Mouse (Mus musculus): ENCODE results near the gene Oxct1.

GRCm38 (mm10) chr15:4147700-4148099 lies 121.5 kb downstream of the Oxct1 start:
- TF ChIP-seq POLR2A (IDR thresholded peaks at IDR 0.05; ENCODE audit: low read depth, low read length) (no peak), CTCF (IDR thresholded peaks at IDR 0.05; ENCODE audit: extremely low read depth, insufficient read depth, insufficient read length, insufficient replicate concordance) (no peak)

All from spleen, adult 2 months (tissue).